Mouse (Mus musculus): ENCODE measurements around the gene Rnf38. TPM values are rescaled to one million over a fixed set of nuclear protein-coding genes. Genes with fewer than 3 reads are reported as not detected.

The Rnf38 gene
- polyA plus RNA-seq, 1 experiment = not detected

GRCm38 (mm10) chr4:44097576-44098335 is 135.8 kb downstream of the Rnf38 start:
- Histone ChIP-seq H3K27ac (ENCODE audit: insufficient read depth, low read depth, low read length) (no peak overlapping the region), H3K4me3 (ENCODE audit: insufficient read depth, low read depth, low read length) (no peak overlapping the region), H3K4me1 (ENCODE audit: control insufficient read depth, insufficient read depth, low read length) (no peaks in the 10 kb centered on the region)
- WGBS = 58% methylated on average over 11 of the region's 11 CpGs
- TF ChIP-seq POLR2A (IDR thresholded peaks at IDR 0.05; ENCODE audit: insufficient read depth, low read depth, low read length) = no peak

- H3K4me3 ChIP-seq (ENCODE audit: insufficient read depth, low read depth, low read length) = no peak overlapping the region
- H3K27ac ChIP-seq (ENCODE audit: insufficient read depth, low read depth, low read length) = no peak overlapping the region
- no peak for TF ChIP-seq POLR2A (IDR thresholded peaks at IDR 0.05; ENCODE audit: insufficient read depth, low read depth, low read length)
- TF ChIP-seq CTCF (IDR thresholded peaks at IDR 0.05; ENCODE audit: insufficient read depth, low read depth, low read length) = no peak
- no peaks in the 10 kb centered on the region for H3K4me1 ChIP-seq (ENCODE audit: control insufficient read depth, insufficient read depth, low read length)
- WGBS = 91% methylated on average over 4 of the region's 4 CpGs
Observed at GRCm38 (mm10) chr4:44094475-44094874, 139.1 kb downstream of the Rnf38 start.

- no peak overlapping the region for H3K27ac ChIP-seq (ENCODE audit: insufficient read depth, low read depth, low read length)
- H3K4me1 ChIP-seq (ENCODE audit: control insufficient read depth, insufficient read depth, low read length) = no peaks in the 10 kb centered on the region
- TF ChIP-seq CTCF (IDR thresholded peaks at IDR 0.05; ENCODE audit: insufficient read depth, low read depth, low read length) = no peak
- no peak for TF ChIP-seq POLR2A (IDR thresholded peaks at IDR 0.05; ENCODE audit: insufficient read depth, low read depth, low read length)
- no peak overlapping the region for H3K4me3 ChIP-seq (ENCODE audit: insufficient read depth, low read depth, low read length)
- WGBS = 82% methylated on average over 11 of the region's 11 CpGs
Observed at GRCm38 (mm10) chr4:44092359-44092758, 141.2 kb downstream of the Rnf38 start.

GRCm38 (mm10) chr4:44085566-44085965 is 148.0 kb downstream of the Rnf38 start:
- H3K4me3 ChIP-seq (ENCODE audit: insufficient read depth, low read depth, low read length) = no peak overlapping the region
- WGBS = 95% methylated on average over 3 of the region's 3 CpGs
- H3K27ac ChIP-seq (ENCODE audit: insufficient read depth, low read depth, low read length) = no peak overlapping the region
- peaks cover 3% of the 10 kb centered on the region; the same call in 1 of the 2 replicates for H3K4me1 ChIP-seq (ENCODE audit: control insufficient read depth, insufficient read depth, low read length)
- TF ChIP-seq CTCF (IDR thresholded peaks at IDR 0.05; ENCODE audit: insufficient read depth, low read depth, low read length) (no peak), POLR2A (IDR thresholded peaks at IDR 0.05; ENCODE audit: insufficient read depth, low read depth, low read length) (no peak)

GRCm38 (mm10) chr4:44084602-44085325 is 148.8 kb downstream of the Rnf38 start:
- TF ChIP-seq CTCF (IDR thresholded peaks at IDR 0.05; ENCODE audit: insufficient read depth, low read depth, low read length) (no peak), POLR2A (IDR thresholded peaks at IDR 0.05; ENCODE audit: insufficient read depth, low read depth, low read length) (no peak)
- H3K27ac ChIP-seq (ENCODE audit: insufficient read depth, low read depth, low read length) = no peak overlapping the region
- 75% methylated on average over 13 of the region's 13 CpGs for WGBS
- H3K4me3 ChIP-seq (ENCODE audit: insufficient read depth, low read depth, low read length) = no peak overlapping the region
- H3K4me1 ChIP-seq (ENCODE audit: control insufficient read depth, insufficient read depth, low read length) = peaks cover 3% of the 10 kb centered on the region; the same call in 1 of the 2 replicates

- WGBS = 16% methylated on average over 11 of the region's 11 CpGs
- Histone ChIP-seq H3K27ac (ENCODE audit: insufficient read depth, low read depth, low read length) (no peak within 1 kb of the TSS), H3K4me1 (ENCODE audit: control insufficient read depth, insufficient read depth, low read length) (peaks cover 3% of the 10 kb centered on the region; the same call in 1 of the 2 replicates), H3K4me3 (ENCODE audit: insufficient read depth, low read depth, low read length) (no peak within 1 kb of the TSS)
- TF ChIP-seq POLR2A (IDR thresholded peaks at IDR 0.05; ENCODE audit: insufficient read depth, low read depth, low read length) = no peak
Observed at GRCm38 (mm10) chr4:44083945-44084344, 149.6 kb downstream of the Rnf38 start, which contains the start of gene Gne. Gne (minus strand) TSS chr4:44084177.

DNA sequence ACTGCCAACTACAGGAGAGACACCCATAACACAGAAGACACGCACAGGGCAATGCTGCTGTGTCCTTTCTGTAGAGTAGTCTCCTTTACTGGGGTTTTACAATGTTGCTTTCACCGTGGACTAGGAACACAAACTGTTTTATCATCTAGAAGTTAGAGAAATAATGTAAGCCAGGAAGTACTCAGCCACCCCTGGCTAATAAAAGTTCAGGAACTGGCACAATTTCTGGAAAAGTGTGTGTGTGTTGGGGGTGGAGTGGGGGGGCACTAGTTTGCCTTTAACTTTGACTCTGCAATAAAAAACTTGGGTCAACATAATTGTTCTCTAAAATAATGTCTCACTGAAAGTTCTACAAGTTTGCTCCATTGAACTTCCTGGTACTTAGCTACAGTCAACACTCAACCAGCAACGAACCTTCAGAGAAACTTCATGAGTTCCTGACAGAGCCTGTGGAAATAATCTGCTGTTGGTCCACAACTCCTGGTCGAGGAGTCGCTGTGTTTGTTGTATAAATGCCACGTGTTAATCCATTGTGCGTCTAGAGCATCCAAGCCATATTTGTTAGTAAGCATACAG is 155.1 kb downstream of the Rnf38 start:
- no peak overlapping the region for H3K4me3 ChIP-seq (ENCODE audit: insufficient read depth, low read depth, low read length)
- H3K4me1 ChIP-seq (ENCODE audit: control insufficient read depth, insufficient read depth, low read length) = no peaks in the 10 kb centered on the region
- TF ChIP-seq CTCF (IDR thresholded peaks at IDR 0.05; ENCODE audit: insufficient read depth, low read depth, low read length) = no peak
- TF ChIP-seq POLR2A (IDR thresholded peaks at IDR 0.05; ENCODE audit: insufficient read depth, low read depth, low read length) = no peak
- 87% methylated on average over 7 of the region's 7 CpGs for WGBS
- no peak overlapping the region for H3K27ac ChIP-seq (ENCODE audit: insufficient read depth, low read depth, low read length)

Other genes with a start within 250 kb of the Rnf38 start
- gene Clta, start 229.3 kb downstream of the Rnf38 start, polyA plus RNA-seq (2012; ENCODE audit: insufficient read depth, insufficient read length, low replicate concordance, missing spikeins) = not detected in 2 replicates
- gene Gne, start 149.6 kb downstream of the Rnf38 start, polyA plus RNA-seq (2012; ENCODE audit: insufficient read depth, insufficient read length, low replicate concordance, missing spikeins) = not detected in 2 replicates
- gene Melk, start 67.1 kb upstream of the Rnf38 start, polyA plus RNA-seq (2012; ENCODE audit: insufficient read depth, insufficient read length, low replicate concordance, missing spikeins) = not detected in 2 replicates

Measured in olfactory bulb, adult 2 months (tissue).